Mouse (Mus musculus) midbrain, embryonic 14.5 days (tissue): Measurements from ENCODE around the gene 2610001J05Rik. TPM values are rescaled to one million over a fixed set of nuclear protein-coding genes. Genes with fewer than 3 reads are reported as not detected.
A peak's percentile ranks its signal among the peaks of the same experiment; 100 is the strongest.

Experiments
- ATAC-seq: fragments of 200-750 bp; cut with Nextera tagmentation; 2 replicates; pipeline ENCODE4 v1.8.0; 2017; ENCODE audit warnings: moderate number of reproducible peaks, moderate library complexity; ENCODE audit not compliant: low FRiP score, low TSS enrichment
- DNase-seq: peaks from one replicate; pipeline ENCODE4 v3.0.0-alpha.2; 2015
- H3K27ac ChIP-seq: fragments of 300-500 bp; sonication (generic); replicated peaks from 2 replicates; pipeline ENCODE4 v1.5.1; 2014; ENCODE audit warnings: mild to moderate bottlenecking, low read depth, low read length, moderate library complexity
- H3K27me3 ChIP-seq: fragments of 300-500 bp; sonication (generic); 2 replicates; pipeline ENCODE4 v1.6.1; 2014; ENCODE audit warnings: low read length, control low read depth, mixed read lengths; ENCODE audit not compliant: control insufficient read depth, insufficient read depth
- H3K36me3 ChIP-seq: fragments of 300-500 bp; sonication (generic); 2 replicates; pipeline ENCODE4 v1.6.1; 2014; ENCODE audit warnings: low read length, control low read depth; ENCODE audit not compliant: control insufficient read depth, insufficient read depth
- H3K4me1 ChIP-seq: fragments of 300-500 bp; sonication (generic); 2 replicates; pipeline ENCODE4 v1.6.1; 2014; ENCODE audit warnings: mild to moderate bottlenecking, antibody characterized with exemption, low read length, control low read depth; ENCODE audit not compliant: control insufficient read depth, insufficient read depth
- H3K4me2 ChIP-seq: fragments of 300-500 bp; sonication (generic); 2 replicates; pipeline ENCODE4 v1.6.1; 2014; ENCODE audit warnings: mild to moderate bottlenecking, low read length, moderate library complexity
- H3K4me3 ChIP-seq: fragments of 300-500 bp; sonication (generic); replicated peaks from 2 replicates; pipeline ENCODE4 v1.5.1; 2014; ENCODE audit warnings: low read depth, low read length
- H3K9ac ChIP-seq: fragments of 300-500 bp; sonication (generic); replicated peaks from 2 replicates; pipeline ENCODE4 v1.6.1; 2014; ENCODE audit warnings: mild to moderate bottlenecking, low read length, moderate library complexity
- H3K9me3 ChIP-seq: fragments of 300-500 bp; sonication (generic); 2 replicates; pipeline ENCODE4 v1.6.1; 2016; ENCODE audit warnings: low read length, control low read depth, mixed read lengths; ENCODE audit not compliant: control insufficient read depth
- WGBS: fragments of 180-500 bp; shearing (Covaris S2); extraction: QIAGEN DNeasy Blood & Tissue Kit; methylation state at CpG from one replicate; pipeline ENCODE4 v1.1.7; 2014; 5-methylcytosine and 5-hydroxymethylcytosine counted together
- polyA plus RNA-seq: library from polyadenylated mRNA; unstranded; fragments of >200 nt; fragmentation: Nextera tagmentation; extraction: Ambion mirVana; gene quantifications from 2 replicates; pipeline ENCODE4 v1.2.1, GENCODE M21; 2014

Gene 2610001J05Rik
- polyA plus RNA-seq, 1 experiment from 2014 or later = 61.9 TPM

DNA sequence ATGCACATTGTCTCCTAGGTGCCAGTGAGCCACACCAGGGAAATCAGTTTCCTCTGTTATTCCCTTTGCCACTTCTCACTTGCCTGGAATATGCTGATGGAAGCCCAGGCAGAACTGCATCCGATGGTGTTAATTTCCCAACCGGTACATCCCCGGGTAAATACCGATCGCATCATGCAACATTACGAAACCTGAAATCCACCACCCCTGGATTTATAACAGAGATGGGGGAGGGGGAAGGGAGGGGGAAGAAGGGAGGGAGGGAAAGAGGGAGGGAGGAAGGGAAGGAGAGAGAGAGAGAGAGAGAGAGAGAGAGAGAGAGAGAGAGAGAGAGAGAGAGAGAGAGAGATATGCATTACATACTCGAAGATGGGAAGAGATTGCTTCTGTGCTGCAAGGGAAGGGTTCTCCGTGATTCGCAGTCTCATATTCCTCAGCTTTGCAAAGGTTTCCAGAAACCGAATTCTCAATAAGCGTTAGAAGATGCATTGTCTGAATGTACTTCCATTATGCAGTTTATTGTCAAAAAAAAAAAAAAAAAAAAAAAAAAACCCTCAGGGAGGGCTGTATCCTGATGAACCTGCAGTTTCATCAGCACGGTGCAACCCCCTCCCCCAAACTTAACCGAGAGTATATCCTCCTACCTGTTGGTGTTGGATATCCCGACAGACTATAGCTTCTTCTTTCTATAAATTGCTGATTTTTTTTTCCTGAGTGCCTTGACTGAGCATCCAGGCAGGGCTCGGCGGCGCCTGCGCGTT, 33.2 kb downstream of the 2610001J05Rik start:
- Histone ChIP-seq H3K4me3 (peak overlapping the region; percentile 71), H3K4me1 (peaks cover 19% of the 10 kb centered on the region), H3K36me3 (no peaks in the 10 kb centered on the region), H3K9ac (peak overlapping the region; percentile 100), H3K9me3 (no peaks in the 10 kb centered on the region), H3K27ac (peak overlapping the region; percentile 100), H3K27me3 (no peaks in the 10 kb centered on the region), H3K4me2 (peak overlapping the region; percentile 81)
- ATAC-seq (peak; percentile 46), DNase-seq (peak; percentile 82)
- WGBS = 1% methylated on average over 19 of the region's 19 CpGs

DNA sequence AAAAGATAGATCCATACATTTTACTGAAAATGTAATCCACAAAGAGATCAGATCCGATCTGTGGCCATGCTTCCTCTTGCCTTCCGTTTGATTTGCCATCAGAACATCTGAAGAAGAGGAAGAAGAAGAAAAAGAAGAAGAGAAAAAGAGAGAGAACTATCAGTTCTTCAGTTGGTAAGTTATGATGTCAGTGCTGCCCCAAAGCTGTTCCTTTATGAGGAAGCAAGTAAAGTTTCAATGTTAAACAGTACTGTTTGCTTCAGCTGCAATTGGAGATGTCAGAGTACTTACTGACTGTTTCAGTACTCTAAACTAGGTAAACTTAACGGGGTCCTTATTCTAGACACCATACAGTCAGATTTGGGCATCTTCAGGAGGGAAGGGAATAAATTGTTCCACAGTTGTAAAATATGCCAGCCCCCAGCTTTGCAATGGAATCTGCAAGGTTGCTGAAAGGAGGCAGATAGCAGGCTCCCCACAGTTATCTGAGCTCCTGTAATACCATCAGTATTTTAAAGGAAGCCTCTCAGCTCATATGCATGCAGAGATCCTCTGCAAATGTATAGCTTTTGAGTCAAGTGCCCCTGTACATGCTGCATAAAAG, 34.2 kb downstream of the 2610001J05Rik start:
- peak overlapping the region; percentile 100 for H3K9ac ChIP-seq
- ATAC-seq (no peak), DNase-seq (peak; percentile 56)
- H3K36me3 ChIP-seq = no peaks in the 10 kb centered on the region
- H3K9me3 ChIP-seq = no peaks in the 10 kb centered on the region
- H3K27ac ChIP-seq = peak overlapping the region; percentile 100
- peaks cover 28% of the 10 kb centered on the region for H3K4me1 ChIP-seq
- peak overlapping the region; percentile 71 for H3K4me3 ChIP-seq
- H3K4me2 ChIP-seq = peak overlapping the region; percentile 81
- H3K27me3 ChIP-seq = no peaks in the 10 kb centered on the region
- WGBS = 63% methylated on average over 3 of the region's 3 CpGs

DNA sequence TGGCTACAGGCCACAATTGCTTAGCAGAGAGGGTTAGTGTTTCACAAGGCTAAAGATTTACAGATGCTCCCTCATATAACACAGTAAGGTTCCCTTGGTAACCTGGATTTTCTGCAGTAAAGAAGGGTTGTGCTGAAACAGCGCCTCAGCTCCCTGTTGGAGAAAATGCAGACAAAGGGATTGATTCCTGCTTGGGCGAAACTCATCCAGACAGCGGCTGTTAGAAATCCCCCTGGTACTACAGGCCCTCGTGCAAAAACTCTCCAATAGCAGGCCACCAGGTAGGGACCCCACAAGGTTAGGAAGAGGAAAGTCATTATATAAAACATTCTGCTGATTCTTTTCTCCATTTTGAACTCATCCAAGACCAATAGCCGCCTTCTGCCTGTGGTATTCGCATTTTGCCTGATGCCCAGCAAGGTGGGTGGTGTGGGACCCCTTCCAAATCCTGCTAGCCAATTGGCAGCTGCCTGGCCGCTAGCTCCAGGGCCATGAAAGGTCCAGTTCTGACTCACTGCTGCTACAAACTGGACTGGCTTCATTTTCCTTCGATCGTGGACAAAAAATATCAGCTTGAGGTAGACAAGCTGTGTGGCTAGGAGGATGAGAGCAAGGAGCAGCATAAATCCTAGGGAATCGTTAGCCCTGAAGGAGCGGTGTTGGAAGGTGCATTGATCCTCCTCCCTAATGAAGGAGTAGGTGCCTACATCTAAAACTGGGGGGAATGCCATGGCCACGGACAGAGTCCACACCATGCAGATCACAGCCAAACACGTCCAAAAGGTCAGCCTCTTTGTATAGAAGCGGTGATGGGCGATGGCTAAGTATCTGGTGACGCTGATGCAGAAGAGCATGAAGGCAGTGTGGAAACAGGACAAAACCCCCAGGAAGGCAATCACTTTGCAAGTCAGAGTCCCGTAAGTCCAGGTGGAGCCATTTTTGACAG, 35.3 kb downstream of the 2610001J05Rik start:
- WGBS = 34% methylated on average over 17 of the region's 17 CpGs
- no peaks in the 10 kb centered on the region for H3K27me3 ChIP-seq
- H3K4me2 ChIP-seq = peak overlapping the region; percentile 81
- no peaks in the 10 kb centered on the region for H3K36me3 ChIP-seq
- H3K9ac ChIP-seq = peak overlapping the region; percentile 100
- H3K9me3 ChIP-seq = no peaks in the 10 kb centered on the region
- ATAC-seq (peak; percentile 35), DNase-seq (peak; percentile 80)
- peak overlapping the region; percentile 100 for H3K27ac ChIP-seq
- H3K4me3 ChIP-seq = peak overlapping the region; percentile 71
- peaks cover 29% of the 10 kb centered on the region for H3K4me1 ChIP-seq

DNA sequence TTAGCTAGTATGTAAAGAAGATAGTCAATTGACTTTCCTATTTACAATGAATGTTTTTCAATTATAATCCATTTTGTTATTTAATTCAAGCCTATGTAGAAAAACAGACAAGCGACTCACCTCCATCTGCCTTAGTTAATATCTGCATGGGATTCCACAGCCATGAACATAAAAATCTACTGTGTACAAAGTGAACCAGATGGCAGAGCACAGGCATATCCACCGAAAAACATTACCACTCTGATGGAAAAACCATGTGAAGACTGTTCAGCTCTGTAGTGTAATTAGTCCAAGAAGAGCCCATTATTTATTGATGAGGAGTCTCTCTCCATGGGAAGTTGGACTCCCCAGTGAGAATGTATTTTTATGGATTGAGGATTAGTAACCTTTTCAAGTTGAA, 38.5 kb downstream of the 2610001J05Rik start:
- peak overlapping the region; percentile 45 for H3K4me2 ChIP-seq
- H3K4me1 ChIP-seq = peaks cover 29% of the 10 kb centered on the region
- no peak overlapping the region for H3K9ac ChIP-seq
- no peak overlapping the region for H3K4me3 ChIP-seq
- no peaks in the 10 kb centered on the region for H3K36me3 ChIP-seq
- ATAC-seq = no peak
- 70% methylated on average over 2 of the region's 2 CpGs for WGBS
- H3K27me3 ChIP-seq = no peaks in the 10 kb centered on the region
- H3K9me3 ChIP-seq = no peaks in the 10 kb centered on the region
- DNase-seq = peak; percentile 15
- no peak overlapping the region for H3K27ac ChIP-seq

DNA sequence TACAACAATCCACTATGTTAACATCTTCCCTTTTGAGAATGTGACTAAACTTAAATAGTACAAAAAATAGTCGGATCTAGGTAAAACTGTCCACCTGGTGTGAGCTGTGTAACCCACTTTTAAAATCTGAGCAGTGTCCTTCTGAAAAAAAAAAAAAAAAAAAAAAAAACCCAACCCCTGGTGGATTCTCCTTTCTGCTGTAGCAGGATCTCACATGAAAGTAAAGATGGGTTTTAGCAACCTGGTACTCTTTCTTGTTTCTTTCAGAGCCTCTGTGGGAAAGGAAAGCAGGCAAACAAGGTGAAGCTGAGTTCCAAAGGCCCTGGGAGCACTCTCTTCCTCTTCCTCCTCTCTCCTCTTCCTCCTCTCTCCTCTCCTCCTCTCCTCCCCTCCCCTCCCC, 42.4 kb downstream of the 2610001J05Rik start:
- H3K4me3 ChIP-seq = no peak overlapping the region
- no peak overlapping the region for H3K9ac ChIP-seq
- no peaks in the 10 kb centered on the region for H3K9me3 ChIP-seq
- H3K27ac ChIP-seq = no peak overlapping the region
- ATAC-seq (no peak), DNase-seq (no peak)
- no peaks in the 10 kb centered on the region for H3K36me3 ChIP-seq
- no peaks in the 10 kb centered on the region for H3K27me3 ChIP-seq
- H3K4me1 ChIP-seq = peaks cover 16% of the 10 kb centered on the region
- 84% methylated on average over 1 of the region's 1 CpGs for WGBS
- H3K4me2 ChIP-seq = no peak overlapping the region

Other genes starting within 250 kb of the 2610001J05Rik start
- gene Bmt2, start 193.6 kb downstream of the 2610001J05Rik start, polyA plus RNA-seq = 24.9 and 26.8 TPM in 2 replicates
- gene Gpr85, start 31.6 kb downstream of the 2610001J05Rik start, polyA plus RNA-seq = 107 and 117 TPM in 2 replicates